Mouse (Mus musculus) brain, embryonic 14.5 days (tissue): ENCODE results near the gene Cdsn.

ENCODE experiments used
- CTCF ChIP-seq: fragments of 200-500 bp; IDR thresholded peaks from 2 replicates; pipeline ENCODE4 v1.5.1; 2012; ENCODE audit warnings: inconsistent platforms, mild to moderate bottlenecking, moderate library complexity, borderline replicate concordance; ENCODE audit not compliant: insufficient read depth, insufficient read length; ENCODE audit errors: extremely low read depth
- POLR2A ChIP-seq: fragments of 200-500 bp; IDR thresholded peaks from 2 replicates; pipeline ENCODE4 v1.6.1; 2012; ENCODE audit warnings: mild to moderate bottlenecking, inconsistent platforms, borderline replicate concordance; ENCODE audit not compliant: poor library complexity, insufficient read depth, insufficient read length, severe bottlenecking; ENCODE audit errors: extremely low read depth

- TF ChIP-seq POLR2A, result no peak
- no peak for TF ChIP-seq CTCF
These were observed 18.9 kb downstream of the Cdsn start for GRCm38 (mm10) chr17:35570836-35571235.
